Mouse (Mus musculus) liver, postnatal 0 days (tissue): ENCODE results near the gene Atp1b2.

ENCODE experiments used
- CTCF ChIP-seq: sonication (generic); IDR thresholded peaks from 2 replicates; pipeline ENCODE4 v1.5.1; 2016; ENCODE audit warnings: antibody characterized with exemption, low read depth
- EP300 ChIP-seq: IDR thresholded peaks from 2 replicates; pipeline ENCODE4 v1.6.1; 2016; ENCODE audit warnings: antibody characterized with exemption, low read depth, mild to moderate bottlenecking

DNA sequence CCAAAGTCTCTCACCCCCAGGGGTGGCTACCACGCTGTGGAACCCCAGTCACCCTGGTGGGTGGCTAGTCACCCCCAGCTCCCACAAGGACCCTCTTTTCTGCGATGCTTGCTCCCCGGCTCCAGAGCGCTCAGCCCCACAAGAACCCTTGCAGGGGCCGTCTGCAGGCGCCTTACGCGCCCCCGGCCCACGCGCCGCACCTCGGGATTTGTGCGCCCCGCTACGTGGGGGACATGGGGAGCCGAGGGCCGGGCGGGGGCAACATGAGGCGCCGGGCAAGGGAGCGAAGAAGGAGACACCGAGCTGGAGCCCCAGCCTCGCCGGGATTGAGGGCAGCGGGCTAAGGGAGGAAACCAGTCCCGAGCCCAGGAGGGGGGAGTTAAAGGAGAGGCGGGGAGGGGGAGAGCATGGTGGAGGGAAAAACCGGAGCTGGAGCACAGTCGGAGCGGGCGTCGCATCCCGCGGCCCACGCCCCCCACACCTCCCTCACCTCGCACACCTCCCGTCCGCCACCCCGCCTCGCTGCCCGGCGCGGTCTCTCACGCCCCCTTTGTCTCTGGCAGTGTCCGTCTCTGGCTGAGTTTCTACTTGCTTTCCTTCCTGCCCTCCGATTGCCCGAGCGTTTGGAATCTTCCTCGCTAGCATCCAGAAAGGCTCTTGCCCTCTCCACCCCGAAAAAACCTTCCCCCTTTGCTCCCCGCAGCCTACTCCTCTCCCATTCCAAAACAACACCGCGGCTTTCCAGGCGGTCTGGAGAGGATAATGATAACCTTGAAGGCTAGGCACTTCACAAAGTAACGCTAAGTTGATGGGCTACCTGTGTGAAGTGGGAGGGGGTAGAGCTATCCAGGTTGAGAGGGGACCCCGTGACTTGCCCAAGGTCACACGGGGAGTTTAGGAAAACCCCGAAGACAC, 45.6 kb downstream of the Atp1b2 start, which contains the start of gene Efnb3:
- no peak for TF ChIP-seq CTCF
- TF ChIP-seq EP300: no peak
